Mouse (Mus musculus) WW6 (cell line): Measurements from ENCODE around the gene Fam166a.
A peak's percentile ranks its signal among the peaks of the same experiment; 100 is the strongest.
"Not testable (repeated sequence)": the region's sequence is repeated elsewhere in the genome, so short reads cannot be mapped to it uniquely, and the experiment has no call there.

Experiments
- DNase-seq: peaks from one replicate; pipeline ENCODE4 v3.0.0-alpha.2; 2013; ENCODE audit warnings: low read depth, low spot score

Gene Fam166a

DNA sequence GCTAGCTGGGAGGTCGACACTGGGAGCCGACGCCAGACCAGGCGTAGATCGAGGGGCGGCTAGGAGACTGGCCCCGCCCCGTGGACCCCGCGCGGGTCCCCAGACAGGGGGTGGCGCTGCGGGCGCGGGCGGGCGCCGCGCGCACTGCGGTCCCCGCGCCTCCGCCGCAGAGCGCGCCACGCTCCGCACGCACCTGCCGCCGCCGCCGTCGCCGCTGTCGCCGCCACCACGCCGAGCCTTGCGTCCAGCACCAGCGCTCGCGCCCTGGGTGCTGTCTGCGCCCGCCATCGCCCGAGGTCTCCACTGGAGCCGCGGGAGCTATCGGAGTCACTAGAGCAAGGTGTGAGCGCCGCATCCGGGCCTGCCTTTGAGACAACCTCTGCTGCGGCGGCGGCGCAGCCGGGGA, 23.6 kb downstream of the Fam166a start, which contains the start of the genes Rnf208 and Cysrt1:
Rnf208 (plus strand) TSS at position 155 of the 406 bp plus-strand sequence.
Cysrt1 (minus strand) TSS at position 352 of the 406 bp plus-strand sequence.
- no peak for DNase-seq

DNA sequence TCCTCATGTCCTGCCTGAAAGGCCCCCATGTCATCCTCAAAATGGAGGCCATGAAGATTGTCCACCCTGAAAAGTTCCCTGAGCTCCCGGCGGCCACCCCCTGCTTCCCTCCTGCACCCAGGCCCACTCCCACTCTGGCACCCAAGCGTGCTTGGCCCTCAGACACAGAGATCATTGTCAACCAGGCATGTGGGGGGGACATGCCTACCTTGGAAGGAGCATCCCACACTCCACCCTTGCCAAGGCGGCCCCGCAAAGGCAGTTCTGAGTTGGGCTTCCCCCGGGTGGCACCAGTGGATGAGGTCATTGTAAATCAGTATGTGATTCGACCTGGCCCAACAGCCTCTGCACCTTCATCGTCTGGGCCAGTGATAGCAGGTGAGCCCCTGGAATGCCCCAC, 24.8 kb downstream of the Fam166a start:
- no peak for DNase-seq

DNA sequence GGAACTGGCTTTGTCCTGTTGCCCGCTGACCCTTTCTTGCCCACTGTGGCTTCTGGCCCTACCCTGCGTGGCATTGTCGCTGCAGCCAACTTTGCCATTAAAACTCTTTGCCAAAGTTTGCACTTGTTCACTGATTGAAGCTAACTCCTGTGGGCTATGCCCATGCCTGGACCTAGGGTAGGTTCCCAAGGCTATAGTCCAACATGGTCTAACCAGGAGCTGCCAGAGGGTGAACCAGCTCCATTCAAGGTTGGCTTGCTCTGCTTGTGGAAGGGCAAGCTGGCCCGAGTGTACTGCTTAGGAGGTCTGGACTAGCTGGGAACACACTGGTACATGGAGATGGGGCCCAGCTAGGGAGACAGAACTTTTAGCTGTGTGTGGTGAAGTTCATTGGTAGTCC, 25.6 kb downstream of the Fam166a start:
- DNase-seq = no peak

DNA sequence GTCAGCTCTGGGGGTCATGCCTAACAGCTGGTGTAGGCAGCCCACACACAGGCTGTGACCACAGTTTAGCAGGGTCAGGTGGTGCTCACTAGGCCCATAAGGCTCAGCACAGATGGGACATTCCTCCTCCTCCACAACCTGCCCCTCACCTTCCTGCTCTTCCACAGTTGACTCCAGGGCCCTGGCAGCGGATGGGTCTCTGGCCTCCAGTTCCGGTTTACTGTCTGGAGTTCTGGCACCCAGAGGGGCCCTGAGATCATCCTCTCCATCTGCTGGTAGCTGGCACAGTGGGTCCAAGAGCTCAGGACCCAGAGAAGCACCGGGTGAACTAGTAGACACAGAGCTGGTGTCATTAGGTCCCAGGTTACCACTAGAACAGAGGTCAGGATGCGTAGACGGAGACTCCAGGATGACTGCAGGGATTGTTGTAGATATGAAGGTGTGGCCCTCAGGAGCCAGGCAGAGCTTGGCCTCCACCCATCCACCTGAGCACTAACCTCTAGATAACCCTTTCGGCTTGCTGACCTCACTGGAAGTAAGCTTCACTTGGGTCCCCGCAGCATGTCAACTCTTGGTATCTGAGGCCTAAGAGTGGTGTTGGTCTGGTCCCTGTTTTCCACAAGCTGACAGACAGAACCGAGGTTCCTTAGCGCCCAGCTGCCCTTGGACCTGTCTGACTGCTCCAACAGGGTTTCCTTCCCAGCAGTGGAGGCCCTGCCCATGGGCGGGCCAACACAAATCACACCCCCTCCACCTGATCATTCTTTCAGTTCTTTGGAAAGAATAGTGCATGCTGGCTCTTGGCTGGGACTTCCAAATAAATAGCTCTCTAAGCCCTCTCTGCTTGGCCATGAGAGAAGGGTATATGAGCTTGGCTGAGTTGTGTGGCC, 27.9 kb downstream of the Fam166a start, which contains the start of gene AL732309.1:
AL732309.1 (minus strand) TSS at position 681 of the 890 bp plus-strand sequence.
- no peak for DNase-seq

DNA sequence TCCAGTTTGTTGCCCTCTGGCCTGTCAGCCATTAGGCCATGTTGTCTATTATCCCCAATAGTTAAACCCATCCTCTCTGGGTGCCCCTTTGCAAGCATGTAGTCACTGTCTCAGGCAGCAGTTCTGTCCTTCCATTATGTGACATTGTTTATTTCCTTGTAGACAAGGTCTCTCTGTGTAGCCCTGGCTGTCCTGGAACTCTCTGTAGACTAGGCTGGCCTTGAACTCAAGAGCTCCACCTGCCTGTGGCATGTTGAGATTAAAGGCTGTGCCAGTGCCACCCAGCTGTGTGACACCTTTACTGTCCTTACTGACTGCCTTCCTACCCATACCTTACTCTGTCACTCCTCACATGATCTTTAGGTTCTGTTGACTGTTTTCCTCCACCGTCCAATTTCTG, 33.8 kb downstream of the Fam166a start:
- no peak for DNase-seq

DNA sequence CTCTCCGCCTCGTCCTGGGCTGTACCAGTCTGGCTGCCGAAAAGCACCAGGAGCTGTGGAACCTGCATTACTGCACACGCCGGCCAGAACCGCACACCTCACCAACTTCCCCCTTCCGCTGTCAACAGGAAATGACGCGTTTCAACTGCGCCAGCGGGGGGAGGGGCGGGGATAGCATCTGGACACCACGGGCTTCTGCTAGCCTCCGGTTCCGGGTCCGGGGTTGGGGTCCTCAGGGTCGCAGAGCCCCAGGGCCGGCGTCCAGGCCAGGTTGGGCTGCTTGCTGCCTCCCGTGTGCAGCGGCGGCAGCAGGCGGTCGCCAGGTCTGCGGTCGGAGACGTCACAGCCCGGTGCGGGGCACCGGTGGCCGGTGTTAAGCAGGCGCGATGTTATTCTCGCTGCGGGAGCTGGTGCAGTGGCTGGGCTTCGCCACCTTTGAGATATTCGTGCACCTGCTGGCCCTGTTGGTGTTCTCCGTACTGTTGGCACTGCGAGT, 36.8 kb downstream of the Fam166a start, which contains the start of gene Tmem203:
Tmem203 (plus strand) TSS at position 156 of the 496 bp plus-strand sequence.
- DNase-seq = no peak

DNA sequence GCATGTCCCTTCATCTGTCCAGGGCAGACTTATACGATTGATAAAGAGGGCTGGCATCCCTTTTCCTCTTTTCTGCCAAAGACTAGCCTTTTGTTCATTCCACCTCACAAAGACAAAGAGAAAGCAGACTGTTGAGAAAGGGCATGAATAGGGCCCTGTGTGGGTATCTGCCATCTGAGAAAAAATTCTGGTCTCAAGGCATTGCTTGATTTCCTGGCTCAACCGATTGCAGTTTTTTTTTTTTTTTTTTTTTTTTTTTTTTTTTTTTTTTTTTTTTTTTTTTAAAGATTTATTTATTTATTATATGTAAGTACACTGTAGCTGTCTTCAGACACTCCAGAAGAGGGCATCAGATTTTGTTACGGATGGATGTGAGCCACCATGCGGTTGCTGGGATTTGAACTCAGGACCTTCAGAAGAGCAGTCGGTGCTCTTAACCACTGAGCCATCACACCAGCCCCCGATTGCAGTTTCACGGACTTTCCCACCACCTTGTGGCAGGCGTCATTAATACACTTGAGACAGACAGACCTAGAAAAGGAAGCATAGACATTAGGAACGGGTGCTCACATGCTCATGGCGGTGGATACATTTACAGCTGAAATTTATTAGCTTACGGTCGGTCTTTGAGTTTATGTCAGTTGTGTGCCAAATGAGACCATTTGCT, 38.0 kb downstream of the Fam166a start:
- not testable (repeated sequence) for DNase-seq

DNA sequence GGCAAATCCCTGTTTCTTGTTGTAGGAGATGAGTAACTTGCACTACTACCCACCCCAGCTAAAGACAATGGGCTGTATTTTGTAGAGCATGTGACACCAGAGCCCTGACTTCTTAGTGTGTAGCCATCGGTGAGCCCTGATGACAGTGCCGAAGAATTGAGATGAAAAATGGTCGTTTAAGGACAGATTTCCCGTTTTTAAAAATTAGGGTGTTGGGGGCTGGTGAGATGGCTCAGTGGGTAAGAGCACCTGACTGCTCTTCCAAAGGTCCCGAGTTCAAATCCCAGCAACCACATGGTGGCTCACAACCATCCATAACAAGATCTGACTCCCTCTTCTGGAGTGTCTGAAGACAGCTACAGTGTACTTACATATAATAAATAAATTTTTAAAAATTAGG, 38.7 kb downstream of the Fam166a start:
- not testable (repeated sequence) for DNase-seq

DNA sequence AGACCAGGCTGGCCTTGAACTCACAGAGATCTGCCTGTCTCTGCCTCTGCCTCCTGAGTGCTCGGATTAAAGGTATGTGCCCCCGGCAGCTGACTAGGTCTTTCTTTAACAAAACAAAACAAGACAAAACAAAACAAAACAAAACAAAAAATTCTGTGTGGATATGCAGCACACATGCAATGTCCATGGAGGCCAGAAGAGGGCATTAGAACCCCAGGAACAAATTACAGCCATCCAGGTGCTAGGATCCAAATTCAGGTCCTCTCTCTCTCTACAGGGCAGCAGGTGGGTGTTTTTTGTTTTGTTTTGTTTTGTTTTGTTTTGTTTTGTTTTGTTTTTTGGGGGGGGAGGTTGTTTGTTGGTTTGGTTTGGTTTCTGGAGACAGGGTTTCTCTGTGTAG, 40.3 kb downstream of the Fam166a start:
- no peak for DNase-seq

DNA sequence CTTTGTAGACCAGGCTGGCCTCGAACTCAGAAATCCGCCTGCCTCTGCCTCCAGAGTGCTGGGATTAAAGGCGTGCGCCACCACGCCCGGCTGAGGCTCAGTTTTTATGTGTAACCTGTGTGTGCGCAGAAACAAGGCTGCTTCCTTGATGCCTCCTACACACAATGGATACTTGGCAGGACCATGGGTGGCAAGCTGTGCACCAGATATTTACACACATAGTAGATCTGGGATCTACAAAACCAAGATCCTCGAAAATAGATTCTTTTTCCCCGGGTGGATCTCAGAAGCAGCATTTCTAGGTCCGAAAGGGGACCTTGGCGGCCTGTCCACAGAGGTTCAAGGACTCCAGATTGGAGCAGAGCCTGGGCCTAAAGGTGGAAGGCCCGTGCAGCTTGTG, 43.3 kb downstream of the Fam166a start:
- DNase-seq = no peak

DNA sequence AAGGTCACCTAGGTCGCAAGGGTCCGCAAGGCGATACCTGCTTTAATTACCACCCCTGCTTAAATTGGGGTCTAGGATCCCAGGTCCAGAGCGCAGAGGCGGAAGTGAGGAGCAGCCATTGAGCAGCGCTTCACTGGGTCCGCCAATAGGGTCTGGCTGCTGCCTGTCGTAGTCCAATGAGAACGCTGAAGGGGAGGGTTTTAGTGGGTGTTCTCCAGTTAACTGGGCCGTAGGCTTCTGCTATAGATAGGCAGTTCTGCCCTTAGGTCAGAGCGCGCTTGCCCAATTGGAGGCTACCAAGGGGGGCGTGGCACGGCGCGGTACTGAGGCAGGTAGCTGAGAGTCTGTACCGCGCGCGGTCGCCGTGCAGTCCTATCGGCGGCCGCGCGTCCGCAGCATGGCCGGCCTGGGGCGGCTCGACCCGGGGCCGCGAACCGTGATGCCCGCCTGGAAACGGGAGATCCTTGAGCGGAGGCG, 43.8 kb downstream of the Fam166a start, which contains the start of gene Tprn:
Tprn (plus strand) TSS at position 328 of the 477 bp plus-strand sequence.
- DNase-seq = peak; percentile 93

DNA sequence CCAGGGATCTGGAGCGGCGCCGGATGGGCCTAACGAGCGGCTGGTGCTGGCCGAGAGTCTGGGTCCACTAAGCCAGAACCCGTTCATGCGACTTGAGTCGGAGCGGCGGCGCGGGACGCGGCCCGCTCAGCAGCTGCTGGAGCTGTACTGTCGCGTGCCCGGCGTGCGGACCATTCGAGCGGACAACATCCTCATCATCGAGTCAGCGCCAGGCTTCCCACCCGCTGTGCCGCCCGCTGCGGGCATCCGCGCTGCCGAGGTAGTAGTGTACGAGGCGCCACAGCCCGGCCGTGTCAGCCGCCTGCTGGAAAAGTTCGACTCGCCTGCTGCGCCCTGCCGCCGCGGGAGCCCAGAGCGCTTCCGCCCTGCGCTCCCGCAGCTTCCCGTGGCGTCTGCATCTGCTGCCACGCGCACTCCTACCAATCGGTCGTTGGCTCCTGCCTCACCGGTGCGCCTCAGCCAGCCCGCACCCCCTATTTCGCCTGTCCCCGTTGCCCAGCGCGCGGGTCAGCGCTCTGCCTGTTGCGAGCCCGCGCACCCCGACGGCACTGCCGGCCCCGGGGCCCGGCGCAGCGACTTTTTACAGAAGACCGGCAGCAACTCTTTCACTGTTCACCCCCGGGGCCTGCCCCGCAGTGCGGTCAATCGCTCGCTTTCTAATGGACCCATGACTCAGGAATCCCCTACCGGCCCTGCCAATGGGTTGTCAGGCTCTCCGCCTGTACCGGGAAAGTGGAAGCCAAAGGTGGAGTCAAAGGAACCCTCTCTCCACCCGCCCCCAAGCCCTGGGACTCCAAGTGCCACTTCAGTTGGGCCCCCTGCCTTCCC, 44.5 kb downstream of the Fam166a start:
- DNase-seq = no peak

DNA sequence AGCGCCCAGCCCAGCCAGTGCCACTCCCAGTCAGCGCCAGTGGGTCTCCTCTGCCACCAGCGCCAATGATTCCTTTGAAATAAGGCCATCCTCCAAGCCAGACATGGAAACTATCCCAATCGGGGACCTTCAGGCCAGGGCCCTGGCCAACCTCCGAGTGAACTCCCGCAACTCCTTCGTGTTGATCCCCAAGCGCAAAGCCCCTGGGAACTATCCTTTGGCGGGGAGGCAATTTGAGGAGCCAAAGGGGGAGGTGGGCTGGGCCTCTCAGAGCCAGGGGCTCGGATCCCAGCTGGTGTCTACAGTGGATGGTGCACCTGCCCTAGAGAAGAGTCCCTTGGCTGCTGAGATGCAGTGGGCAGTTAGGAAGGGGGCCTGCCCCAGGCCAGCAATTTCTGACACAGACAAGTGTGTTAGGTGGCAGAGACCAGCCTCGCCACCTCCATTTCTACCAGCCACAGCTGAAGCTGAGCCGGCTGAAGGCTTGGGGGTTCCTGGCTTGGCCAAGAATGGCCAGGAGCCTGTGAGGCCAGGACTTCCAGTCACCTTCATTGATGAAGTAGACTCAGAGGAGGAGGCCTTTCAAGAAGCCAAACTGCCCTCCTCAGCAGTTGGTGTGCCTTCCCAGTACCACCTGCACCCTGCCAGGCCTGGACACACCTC, 45.2 kb downstream of the Fam166a start:
- DNase-seq = no peak

DNA sequence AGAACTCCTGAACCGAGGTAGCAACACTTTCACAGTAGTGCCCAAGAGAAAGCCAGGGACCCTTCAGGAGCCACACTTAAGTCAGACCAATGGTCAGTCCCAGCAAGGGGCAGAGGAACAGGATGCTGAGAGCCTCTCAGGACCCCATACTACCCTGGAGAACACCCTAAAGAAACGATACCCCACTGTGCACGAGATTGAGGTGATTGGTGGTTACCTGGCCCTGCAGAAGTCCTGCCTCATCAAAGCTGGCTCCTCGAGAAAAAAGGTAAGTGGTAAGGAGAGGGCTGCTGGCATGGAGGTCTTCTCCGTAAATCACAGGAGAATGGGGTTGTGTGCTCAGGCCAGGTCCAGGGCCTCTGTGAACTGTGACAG, 45.7 kb downstream of the Fam166a start:
- DNase-seq = no peak

DNA sequence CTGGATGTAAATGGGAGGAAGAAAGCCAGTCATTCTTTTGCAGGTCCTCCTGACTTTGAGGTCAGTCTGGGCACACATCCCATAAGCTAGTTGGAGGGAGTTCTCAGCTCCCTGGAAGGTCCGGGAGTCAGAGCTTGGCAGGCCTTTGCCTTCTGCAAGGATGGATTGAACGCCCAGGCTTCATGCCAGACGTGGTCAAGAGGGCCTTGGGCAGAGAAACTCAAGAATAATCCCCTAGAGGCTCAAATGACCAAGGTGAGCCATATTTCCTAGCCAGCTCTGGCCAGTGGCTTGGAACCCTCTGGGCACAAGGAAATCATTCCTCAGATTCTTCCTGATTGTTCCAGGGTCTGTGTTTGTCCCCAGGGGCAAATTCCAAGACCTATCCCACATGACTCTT, 46.3 kb downstream of the Fam166a start:
- no peak for DNase-seq

DNA sequence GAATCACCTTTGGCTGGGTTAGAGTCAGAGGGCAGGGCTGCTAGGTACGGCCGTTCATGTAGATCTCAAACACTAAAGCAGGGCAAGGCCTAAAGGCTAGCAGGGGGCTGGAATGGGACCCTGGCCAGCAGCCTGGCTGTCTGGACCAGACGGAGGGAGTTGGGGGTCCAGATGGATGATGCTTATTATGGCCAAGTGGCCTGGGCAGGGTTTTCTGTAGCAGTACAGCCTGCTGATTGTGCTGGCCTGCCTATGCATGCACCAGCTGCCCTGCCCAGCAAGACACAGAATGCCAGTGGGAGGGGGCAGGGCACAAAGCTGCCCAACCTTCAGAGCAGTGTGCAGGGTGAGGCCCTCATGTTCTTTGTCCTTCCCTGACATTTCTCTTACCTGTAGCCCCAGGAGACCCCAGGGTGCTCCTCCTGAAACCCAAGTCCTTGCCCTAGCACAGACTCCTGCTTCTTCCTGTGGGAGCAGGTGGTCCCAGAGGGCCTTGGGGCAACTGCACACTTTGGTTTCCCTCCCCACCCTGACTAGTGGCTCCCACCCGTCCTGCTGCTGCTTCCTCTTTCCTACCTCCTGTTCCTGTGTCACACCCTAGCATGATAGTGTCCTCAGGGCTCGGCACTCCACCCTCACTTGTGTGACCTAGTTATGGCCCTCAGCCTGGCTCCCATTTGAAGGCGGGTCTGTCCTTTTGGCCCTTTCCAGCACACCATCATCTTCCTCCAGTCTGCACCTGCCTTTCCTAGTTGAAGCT, 47.5 kb downstream of the Fam166a start:
- DNase-seq = no peak

DNA sequence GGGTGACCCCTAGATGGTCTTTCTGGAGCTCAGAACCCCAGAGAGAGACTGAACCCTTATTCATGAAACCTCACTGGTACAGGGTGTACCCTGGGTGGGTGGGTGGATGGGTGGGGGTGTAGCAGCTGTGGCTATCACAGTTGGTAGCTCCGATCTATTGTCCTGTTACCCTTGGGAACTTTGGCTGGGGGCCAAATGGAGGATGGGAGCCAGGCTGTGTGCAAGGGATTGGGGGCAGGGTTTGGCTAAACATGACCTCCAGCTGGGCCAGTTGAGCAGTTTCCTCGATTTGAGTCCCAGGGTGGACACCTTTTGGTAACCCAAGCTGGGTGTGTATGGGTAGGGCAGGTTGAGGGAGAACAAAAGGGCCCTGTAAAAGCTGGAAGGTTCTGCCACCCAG, 48.2 kb downstream of the Fam166a start:
- no peak for DNase-seq

DNA sequence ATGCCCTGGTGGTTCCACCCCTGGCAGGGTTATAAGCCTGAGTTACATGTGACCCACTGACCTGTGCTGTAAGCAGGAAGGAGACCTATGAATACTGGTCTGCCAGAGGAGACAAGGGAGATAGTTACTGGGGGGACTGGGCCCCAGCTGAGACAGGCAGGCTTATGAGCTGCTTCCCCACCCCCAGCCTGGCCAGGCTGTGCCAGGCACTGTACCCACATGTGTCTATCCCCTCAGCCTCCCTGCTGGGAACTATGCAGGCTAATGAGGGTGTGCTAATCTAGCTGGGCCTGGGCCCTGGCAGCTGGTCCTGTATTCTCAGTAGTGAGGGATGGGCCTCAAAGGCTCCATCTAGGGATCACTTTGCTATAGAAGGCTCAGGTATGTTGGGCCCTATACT, 48.7 kb downstream of the Fam166a start:
- no peak for DNase-seq

DNA sequence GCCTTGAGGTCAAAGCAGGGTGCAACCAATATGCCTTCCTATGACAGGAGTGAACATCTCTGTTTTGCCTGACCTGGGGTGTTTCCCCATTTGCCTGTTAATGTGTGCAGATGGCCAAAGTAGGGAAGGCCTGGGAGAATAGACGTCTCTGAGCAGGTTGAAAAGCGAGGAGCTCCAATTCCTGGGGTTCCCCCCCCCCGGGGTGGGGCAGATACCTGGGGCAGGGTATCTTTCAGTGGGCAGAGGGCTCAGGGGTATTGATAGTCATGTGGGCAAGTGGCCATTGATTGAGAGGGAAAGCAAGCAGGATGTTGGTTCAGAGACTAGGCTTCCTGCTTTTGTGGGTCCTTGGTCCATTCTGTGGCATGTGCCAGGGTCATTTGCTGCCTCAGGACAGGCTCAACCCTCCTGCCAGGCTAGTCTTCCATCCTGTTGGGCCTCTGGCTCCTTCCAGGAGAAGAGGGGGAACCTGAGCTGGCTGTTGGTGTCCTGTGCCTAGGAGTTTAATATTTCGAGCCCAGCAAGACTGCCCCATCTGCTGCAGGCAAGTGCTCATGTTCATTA, 49.3 kb downstream of the Fam166a start:
- no peak for DNase-seq
